Mouse (Mus musculus) kidney, adult 2 months (tissue): ENCODE measurements at regions not wholly inside any gene's neighbourhood (a gene's known extent, or its start where the extent isn't known, plus 50 kb on each side); places are given as distances from the start of the nearest gene placed in this dataset.

Experiments used
- CTCF ChIP-seq: fragments of 200-500 bp; conservative IDR thresholded peaks from 2 replicates; pipeline ENCODE4 v1.5.1; 2011; ENCODE audit warnings: low read depth, mild to moderate bottlenecking, control low read depth, low read length, moderate library complexity, mixed read lengths; ENCODE audit not compliant: insufficient read depth, insufficient read length
- POLR2A ChIP-seq: fragments of 200-500 bp; IDR thresholded peaks from one replicate; pipeline ENCODE4 v1.6.1; 2011; ENCODE audit warnings: low read depth, low read length, control low read depth

DNA sequence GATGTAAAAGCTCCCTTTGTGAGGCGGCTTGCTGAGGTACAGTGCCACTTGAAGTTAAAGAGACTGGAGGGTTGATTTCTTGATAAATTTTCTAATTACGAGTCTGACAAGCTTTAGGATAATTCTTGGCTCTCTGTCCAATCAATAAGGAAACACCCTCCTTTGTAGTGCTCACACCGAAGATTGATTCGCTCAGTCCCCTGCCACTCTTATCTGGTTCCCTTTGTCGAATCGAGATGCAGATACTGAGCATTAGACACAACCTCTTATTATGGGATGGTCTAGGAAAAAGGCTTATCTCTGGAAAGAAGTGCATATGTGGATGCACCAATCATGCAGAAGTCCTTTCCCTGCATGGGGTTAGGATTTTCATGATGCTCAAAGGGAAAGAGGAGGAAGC lies 261.5 kb upstream of the Cntnap4 start:
- TF ChIP-seq CTCF = no peak
- TF ChIP-seq POLR2A = no peak
